Mouse (Mus musculus): ENCODE data around the gene Exoc3l2.

GRCm38 (mm10) chr7:19531077-19531476 is 67.9 kb downstream of the Exoc3l2 start:
- TF ChIP-seq POLR2A (IDR thresholded peaks at IDR 0.05; ENCODE audit: extremely low read depth, insufficient read depth, low read length): no peak
- TF ChIP-seq CTCF (IDR thresholded peaks at IDR 0.05; ENCODE audit: extremely low read depth, insufficient read depth, low read length): no peak
